Mouse (Mus musculus): ENCODE data around the gene Lama5.

Gene Lama5

DNA sequence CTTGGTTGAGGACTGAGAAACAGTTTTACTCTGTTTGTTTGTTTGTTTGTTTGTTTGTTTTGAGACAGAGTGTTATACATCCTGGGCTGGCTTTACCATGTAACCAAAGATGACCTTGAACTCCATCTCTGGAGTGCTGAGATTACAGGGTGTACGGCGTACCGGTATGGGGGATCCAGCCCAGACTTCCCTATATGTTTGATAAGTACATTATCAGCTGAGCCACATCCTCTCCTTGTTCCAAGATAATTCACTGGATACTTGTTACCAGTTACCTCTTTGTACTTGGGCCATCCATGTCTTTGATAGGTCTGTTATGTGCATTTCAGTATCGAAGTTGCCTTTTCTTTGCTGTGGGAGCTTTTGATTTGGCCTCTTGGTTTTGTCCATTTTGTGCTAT is 92.4 kb downstream of the Lama5 start:
- no peak for DNase-seq

GRCm38 (mm10) chr2:180127675-180128074 is 98.0 kb downstream of the Lama5 start:
- DNase-seq = no peak

Data from kidney, postnatal 10 days (tissue).